Mouse (Mus musculus) thymus, postnatal 4 days (tissue): ENCODE results near the gene Nrd1.

Source experiments
- DNase-seq: peaks from one replicate; pipeline ENCODE4 v3.0.0; 2021

Gene Nrd1

GRCm38 (mm10) chr4:108999999-109000950 lies at the start of gene Nrd1:
Gene Nrd1 (plus strand): TSS chr4:109000655.
- DNase-seq: peak; percentile 98

- DNase-seq: no peak
Measured at GRCm38 (mm10) chr4:108951663-108952062, 48.8 kb upstream of the Nrd1 start.

GRCm38 (mm10) chr4:108959696-108960095 lies 40.8 kb upstream of the Nrd1 start:
- no peak for DNase-seq

GRCm38 (mm10) chr4:108960619-108961460 lies 39.6 kb upstream of the Nrd1 start:
- DNase-seq: no peak

- DNase-seq: no peak
Measured at GRCm38 (mm10) chr4:108963017-108963416, 37.4 kb upstream of the Nrd1 start.

GRCm38 (mm10) chr4:108969517-108969916 lies 30.9 kb upstream of the Nrd1 start:
- DNase-seq: no peak

- no peak for DNase-seq
Measured at GRCm38 (mm10) chr4:108971054-108971453, 29.4 kb upstream of the Nrd1 start.

GRCm38 (mm10) chr4:108976458-108977071 lies 23.9 kb upstream of the Nrd1 start:
- peak; percentile 40 for DNase-seq

GRCm38 (mm10) chr4:108986833-108987472 lies 13.5 kb upstream of the Nrd1 start:
- peak; percentile 19 for DNase-seq

- no peak for DNase-seq
Measured at GRCm38 (mm10) chr4:108987473-108987842, 13.0 kb upstream of the Nrd1 start.

- DNase-seq: no peak
Measured at GRCm38 (mm10) chr4:108989430-108989829, 11.0 kb upstream of the Nrd1 start.

GRCm38 (mm10) chr4:108990032-108990431 lies 10.4 kb upstream of the Nrd1 start:
- DNase-seq: no peak

- DNase-seq: no peak
Measured at GRCm38 (mm10) chr4:108990571-108990970, 9.9 kb upstream of the Nrd1 start.

GRCm38 (mm10) chr4:108991811-108992210 lies 8.6 kb upstream of the Nrd1 start:
- no peak for DNase-seq

- DNase-seq: no peak
Measured at GRCm38 (mm10) chr4:108992978-108993377, 7.5 kb upstream of the Nrd1 start.

- no peak for DNase-seq
Measured at GRCm38 (mm10) chr4:109000961-109001360, 506 bp downstream of the Nrd1 start.

- DNase-seq: no peak
Measured at GRCm38 (mm10) chr4:109008046-109008445, 7.6 kb downstream of the Nrd1 start.

- DNase-seq: no peak
Measured at GRCm38 (mm10) chr4:109014091-109014490, 13.6 kb downstream of the Nrd1 start.

- DNase-seq: no peak
Measured at GRCm38 (mm10) chr4:109017441-109017840, 17.0 kb downstream of the Nrd1 start.

- DNase-seq: no peak
Measured at GRCm38 (mm10) chr4:109019301-109019700, 18.8 kb downstream of the Nrd1 start.

GRCm38 (mm10) chr4:109021976-109022375 lies 21.5 kb downstream of the Nrd1 start:
- DNase-seq: no peak

GRCm38 (mm10) chr4:109025061-109025460 lies 24.6 kb downstream of the Nrd1 start:
- DNase-seq: no peak

- DNase-seq: no peak
Measured at GRCm38 (mm10) chr4:109026543-109026942, 26.1 kb downstream of the Nrd1 start.
